Mouse (Mus musculus): ENCODE results near the gene Ddx5. TPM values are rescaled to one million over a fixed set of nuclear protein-coding genes. Genes with fewer than 3 reads are reported as not detected.
"Not testable (repeated sequence)": the region's sequence is repeated elsewhere in the genome, so short reads cannot be mapped to it uniquely, and the experiment has no call there.

The Ddx5 gene
- total and polyA plus RNA-seq, 3 experiments = 864 to 2,578 (median 866) TPM

- no peaks in the 10 kb centered on the region for H3K9me3 ChIP-seq (replicated peaks)
- DNase-seq (ENCODE audit: low spot score) (no peak), ATAC-seq (ENCODE audit: extremely low read depth, insufficient number of reproducible peaks, low FRiP score, poor library complexity, severe bottlenecking) (no peak)
- no peak overlapping the region for H3K4me3 ChIP-seq (ENCODE audit: low read depth, low read length)
- peaks cover 92% of the 10 kb centered on the region for H3K36me3 ChIP-seq (replicated peaks)
- H3K27me3 ChIP-seq (ENCODE audit: insufficient read depth, low read length) = no peaks in the 10 kb centered on the region
- H3K4me1 ChIP-seq (ENCODE audit: insufficient read depth, low read depth, low read length) = 0 out of 2 replicates have a peak, but pooled peaks cover 2% of the 10 kb centered on the region
- TF ChIP-seq GATA1 (IDR thresholded peaks at IDR 0.05; ENCODE audit: borderline replicate concordance, low read length) (no peak), CTCF (IDR thresholded peaks at IDR 0.05; ENCODE audit: low read depth, low read length) (no peak), POLR2AphosphoS5 (IDR thresholded peaks at IDR 0.05; ENCODE audit: insufficient replicate concordance, low read depth, low read length) (no peak), TAL1 (conservative IDR thresholded peaks at IDR 0.05; ENCODE audit: low read depth, low read length) (no peak), GATA2 (IDR thresholded peaks at IDR 0.05; ENCODE audit: borderline replicate concordance, low read depth, low read length) (no peak)
These were observed 28.2 kb upstream of the Ddx5 start for GRCm38 (mm10) chr11:106817156-106817555.

- Histone ChIP-seq H3K27me3 (ENCODE audit: insufficient read depth, low read length) (no peaks in the 10 kb centered on the region), H3K4me3 (ENCODE audit: low read depth, low read length) (no peak overlapping the region), H3K36me3 (replicated peaks) (peaks cover 98% of the 10 kb centered on the region), H3K9me3 (replicated peaks) (no peaks in the 10 kb centered on the region), H3K4me1 (ENCODE audit: insufficient read depth, low read depth, low read length) (0 out of 2 replicates have a peak, but pooled peaks cover 2% of the 10 kb centered on the region)
- DNase-seq (ENCODE audit: low spot score) (no peak), ATAC-seq (ENCODE audit: extremely low read depth, insufficient number of reproducible peaks, low FRiP score, poor library complexity, severe bottlenecking) (no peak)
- TF ChIP-seq POLR2AphosphoS5 (IDR thresholded peaks at IDR 0.05; ENCODE audit: insufficient replicate concordance, low read depth, low read length) (no peak), GATA2 (IDR thresholded peaks at IDR 0.05; ENCODE audit: borderline replicate concordance, low read depth, low read length) (no peak), TAL1 (conservative IDR thresholded peaks at IDR 0.05; ENCODE audit: low read depth, low read length) (no peak), GATA1 (IDR thresholded peaks at IDR 0.05; ENCODE audit: borderline replicate concordance, low read length) (no peak), CTCF (IDR thresholded peaks at IDR 0.05; ENCODE audit: low read depth, low read length) (no peak)
These were observed 27.3 kb upstream of the Ddx5 start for GRCm38 (mm10) chr11:106816316-106816715.

GRCm38 (mm10) chr11:106815761-106816160, 26.8 kb upstream of the Ddx5 start:
- H3K4me1 ChIP-seq (ENCODE audit: insufficient read depth, low read depth, low read length) = no peaks in the 10 kb centered on the region
- H3K36me3 ChIP-seq (replicated peaks) = peaks cover 98% of the 10 kb centered on the region
- no peak for DNase-seq (ENCODE audit: low spot score)
- no peaks in the 10 kb centered on the region for H3K9me3 ChIP-seq (replicated peaks)
- no peak overlapping the region for H3K4me3 ChIP-seq (ENCODE audit: low read depth, low read length)
- ATAC-seq (ENCODE audit: extremely low read depth, insufficient number of reproducible peaks, low FRiP score, poor library complexity, severe bottlenecking) = no peak
- no peaks in the 10 kb centered on the region for H3K27me3 ChIP-seq (ENCODE audit: insufficient read depth, low read length)
- no peak for TF ChIP-seq TAL1 (conservative IDR thresholded peaks at IDR 0.05; ENCODE audit: low read depth, low read length)
- TF ChIP-seq GATA2 (IDR thresholded peaks at IDR 0.05; ENCODE audit: borderline replicate concordance, low read depth, low read length) = no peak
- TF ChIP-seq GATA1 (IDR thresholded peaks at IDR 0.05; ENCODE audit: borderline replicate concordance, low read length) = no peak
- TF ChIP-seq POLR2AphosphoS5 (IDR thresholded peaks at IDR 0.05; ENCODE audit: insufficient replicate concordance, low read depth, low read length) = no peak
- no peak for TF ChIP-seq CTCF (IDR thresholded peaks at IDR 0.05; ENCODE audit: low read depth, low read length)

- TF ChIP-seq GATA1 (IDR thresholded peaks at IDR 0.05; ENCODE audit: borderline replicate concordance, low read length) (no peak), CTCF (IDR thresholded peaks at IDR 0.05; ENCODE audit: low read depth, low read length) (no peak), POLR2AphosphoS5 (IDR thresholded peaks at IDR 0.05; ENCODE audit: insufficient replicate concordance, low read depth, low read length) (no peak), GATA2 (IDR thresholded peaks at IDR 0.05; ENCODE audit: borderline replicate concordance, low read depth, low read length) (no peak), TAL1 (conservative IDR thresholded peaks at IDR 0.05; ENCODE audit: low read depth, low read length) (no peak)
These were observed 26.3 kb upstream of the Ddx5 start for GRCm38 (mm10) chr11:106815331-106815730.

GRCm38 (mm10) chr11:106814601-106815320, 25.8 kb upstream of the Ddx5 start:
- Histone ChIP-seq H3K4me3 (ENCODE audit: low read depth, low read length) (no peak overlapping the region), H3K9me3 (replicated peaks) (no peaks in the 10 kb centered on the region), H3K36me3 (replicated peaks) (peaks cover 97% of the 10 kb centered on the region), H3K27me3 (ENCODE audit: insufficient read depth, low read length) (no peaks in the 10 kb centered on the region), H3K4me1 (ENCODE audit: insufficient read depth, low read depth, low read length) (no peaks in the 10 kb centered on the region)
- no peak for DNase-seq (ENCODE audit: low spot score)
- TF ChIP-seq TAL1 (conservative IDR thresholded peaks at IDR 0.05; ENCODE audit: low read depth, low read length) = no peak
- no peak for TF ChIP-seq POLR2AphosphoS5 (IDR thresholded peaks at IDR 0.05; ENCODE audit: insufficient replicate concordance, low read depth, low read length)
- TF ChIP-seq CTCF (IDR thresholded peaks at IDR 0.05; ENCODE audit: low read depth, low read length) = no peak
- no peak for TF ChIP-seq GATA2 (IDR thresholded peaks at IDR 0.05; ENCODE audit: borderline replicate concordance, low read depth, low read length)
- TF ChIP-seq GATA1 (IDR thresholded peaks at IDR 0.05; ENCODE audit: borderline replicate concordance, low read length) = no peak
- ATAC-seq (ENCODE audit: extremely low read depth, insufficient number of reproducible peaks, low FRiP score, poor library complexity, severe bottlenecking) = no peak

More at GRCm38 (mm10) chr11:106815331-106815730, 26.3 kb upstream of the Ddx5 start:
- Histone ChIP-seq H3K4me3 (ENCODE audit: low read depth, low read length) (no peak overlapping the region), H3K9me3 (replicated peaks) (no peaks in the 10 kb centered on the region), H3K36me3 (replicated peaks) (peaks cover 98% of the 10 kb centered on the region), H3K27me3 (ENCODE audit: insufficient read depth, low read length) (no peaks in the 10 kb centered on the region), H3K4me1 (ENCODE audit: insufficient read depth, low read depth, low read length) (no peaks in the 10 kb centered on the region)
- no peak for ATAC-seq (ENCODE audit: extremely low read depth, insufficient number of reproducible peaks, low FRiP score, poor library complexity, severe bottlenecking)
- DNase-seq (ENCODE audit: low spot score) = no peak

- Histone ChIP-seq H3K36me3 (replicated peaks) (peaks cover 97% of the 10 kb centered on the region), H3K4me3 (ENCODE audit: low read depth, low read length) (no peak overlapping the region), H3K4me1 (ENCODE audit: insufficient read depth, low read depth, low read length) (no peaks in the 10 kb centered on the region), H3K9me3 (replicated peaks) (no peaks in the 10 kb centered on the region), H3K27me3 (ENCODE audit: insufficient read depth, low read length) (no peaks in the 10 kb centered on the region)
- TF ChIP-seq CTCF (IDR thresholded peaks at IDR 0.05; ENCODE audit: low read depth, low read length) (no peak), TAL1 (conservative IDR thresholded peaks at IDR 0.05; ENCODE audit: low read depth, low read length) (no peak), GATA1 (IDR thresholded peaks at IDR 0.05; ENCODE audit: borderline replicate concordance, low read length) (no peak), GATA2 (IDR thresholded peaks at IDR 0.05; ENCODE audit: borderline replicate concordance, low read depth, low read length) (no peak)
- DNase-seq (ENCODE audit: low spot score) (no peak), ATAC-seq (ENCODE audit: extremely low read depth, insufficient number of reproducible peaks, low FRiP score, poor library complexity, severe bottlenecking) (no peak)
These were observed 23.6 kb upstream of the Ddx5 start for GRCm38 (mm10) chr11:106812410-106813136.

- not testable (repeated sequence) for H3K9me3 ChIP-seq (replicated peaks); ATAC-seq (ENCODE audit: extremely low read depth, insufficient number of reproducible peaks, low FRiP score, poor library complexity, severe bottlenecking); H3K27me3 ChIP-seq (ENCODE audit: insufficient read depth, low read length); DNase-seq (ENCODE audit: low spot score); H3K4me3 ChIP-seq (ENCODE audit: low read depth, low read length); H3K4me1 ChIP-seq (ENCODE audit: insufficient read depth, low read depth, low read length)
- peaks cover 85% of the 10 kb centered on the region for H3K36me3 ChIP-seq (replicated peaks)
These were observed 18.5 kb upstream of the Ddx5 start for GRCm38 (mm10) chr11:106807442-106807841.

Data from G1E (cell line).